8 mouse cellular contexts compared by ENCODE assay signal in the genomic region with DNA sequence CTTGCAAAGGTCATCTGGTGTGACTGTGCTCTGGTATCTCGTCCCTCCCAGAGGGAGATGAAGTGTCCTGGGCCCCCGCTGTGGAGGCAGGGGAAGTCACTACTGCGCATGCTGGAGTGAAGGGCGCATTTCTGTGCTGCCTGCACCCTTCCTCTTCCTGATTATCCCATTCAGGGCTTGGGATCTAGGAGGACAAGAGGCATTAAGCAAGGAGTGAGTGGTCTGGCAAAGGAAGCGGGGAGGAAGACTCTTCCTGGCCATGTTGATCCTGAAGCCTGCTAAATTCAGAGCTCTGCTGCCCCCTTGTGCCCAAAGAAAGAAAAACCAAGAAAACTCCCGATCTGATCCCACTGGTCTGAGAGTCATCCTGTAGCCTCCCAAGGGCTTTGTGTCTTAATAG. TPM values are rescaled to one million over a fixed set of nuclear protein-coding genes. Genes with fewer than 3 reads are reported as not detected.
DNase-seq lines count a peak whose midpoint lies in the region; ATAC-seq and TF ChIP-seq lines count a peak whose summit lies in the region.

No protein-coding gene starts in this region.

- no peak for DNase-seq in Patski (ENCODE audit: low read depth, low spot score)
- DNase-seq in cerebellum, adult 9-10 months: peak; percentile 52
- peak; percentile 82 for DNase-seq in forelimb bud, embryonic 11.5 days (ENCODE audit: low read depth, low spot score)
- DNase-seq in layer of hippocampus, adult 9-11 months: peak; percentile 36
- peak; percentile 90 for DNase-seq in lung, postnatal 0 days (ENCODE audit: low spot score)
- peak; percentile 53 for DNase-seq in retina, adult 2 months (ENCODE audit: low read depth, low spot score)
- DNase-seq in urinary bladder, postnatal 25 days (ENCODE audit: low spot score): peak; percentile 70

- H3K9me3 ChIP-seq in lung, postnatal 0 days (ENCODE audit: low read length): no peaks in the 10 kb centered on the region

- 15% methylated on average over 6 of the region's 6 CpGs for WGBS in lung, postnatal 0 days

- H3K4me2 ChIP-seq in lung, postnatal 0 days (replicated peaks; ENCODE audit: low read depth, low read length): peak overlapping the region; percentile 30; the same call in 1 of the 2 replicates

- CTCF ChIA-PET in Patski (lab: Charles Lee): interaction anchor here (0.8 to 2.1 kb wide), 7 partner anchors 10 to 352 kb away, joined by 3 to 10 read pairs (median 3); partner anchors contain the start of gene Nnmt

- no peak overlapping the region for H3K27ac ChIP-seq in lung, postnatal 0 days (ENCODE audit: low read length)

- TF ChIP-seq CTCF in Patski (IDR thresholded peaks at IDR 0.05): peak; percentile 83
- peak; percentile 77 for TF ChIP-seq CTCF in lung, postnatal 0 days (IDR thresholded peaks at IDR 0.05)

- H3K4me1 ChIP-seq in lung, postnatal 0 days (ENCODE audit: insufficient read depth, low read depth, low read length): peaks cover 5% of the 10 kb centered on the region; the same call in 1 of the 2 replicates

- ATAC-seq in Patski: peak; percentile 94
- ATAC-seq in hematopoietic stem cell, adult 5-6 weeks (replicated peaks in 1 of 2; ENCODE audit: insufficient read depth in 1 of 2, low FRiP score in 2 of 2, low TSS enrichment in 1 of 2, low read depth in 1 of 2, poor library complexity in 2 of 2, severe bottlenecking in 2 of 2): peak; percentile 45 to 65; a peak in 2 of 4 replicates
- peak; percentile 80 for ATAC-seq in lung, postnatal 0 days

- peaks cover 20% of the 10 kb centered on the region for H3K27me3 ChIP-seq in Patski
- no peaks in the 10 kb centered on the region for H3K27me3 ChIP-seq in lung, postnatal 0 days (replicated peaks; ENCODE audit: insufficient read depth, low read length)

- H3K36me3 ChIP-seq in lung, postnatal 0 days (ENCODE audit: insufficient read depth, low read length): no peaks in the 10 kb centered on the region

- POLR2A ChIA-PET in Patski (lab: Charles Lee): interaction anchor here (0.5 to 1.7 kb wide), 3 partner anchors 14 to 921 kb away, joined by 3 read pairs; partner anchors contain the start of gene Nnmt

- TF ChIP-seq EP300 in lung, postnatal 0 days (IDR thresholded peaks at IDR 0.05): no peak

- H3K9ac ChIP-seq in lung, postnatal 0 days (replicated peaks; ENCODE audit: low read depth): no peak overlapping the region

- H3K4me3 ChIP-seq in lung, postnatal 0 days (ENCODE audit: low read depth, low read length): no peak overlapping the region

- in situ Hi-C loops in Patski (cut with MboI; ENCODE audit: low pct_unique_long_range_greater_than_20kb): loop anchor here (5.0 to 25.0 kb wide), 2 partner anchors 351 to 1881 kb away; no protein-coding TSS in a partner anchor

RNA-seq across cellular contexts. Expression of gene Nnmt, which starts 13.6 kb away (rescaled TPM):
- polyA plus RNA-seq in Patski (2021): 28.4 TPM
- not detected in 2 replicates for total RNA-seq in hematopoietic stem cell, adult 5-6 weeks (2017)
- 1.5 and 2.6 TPM in 2 replicates for polyA plus RNA-seq in lung, postnatal 0 days (2015; fragmentation: Nextera tagmentation; extraction: Ambion mirVana)
